Mouse (Mus musculus): ENCODE measurements around the gene Rin2. TPM values are rescaled to one million over a fixed set of nuclear protein-coding genes. Genes with fewer than 3 reads are reported as not detected.

The Rin2 gene
- polyA plus RNA-seq, 1 experiment from 2014 or later = 18.6 TPM

GRCm38 (mm10) chr2:145785758-145786617 is 111.0 kb downstream of the Rin2 start:
- H3K9me3 ChIP-seq = no peaks in the 10 kb centered on the region
- H3K9ac ChIP-seq = peak overlapping the region; percentile 50
- peak overlapping the region; percentile 42 for H3K4me3 ChIP-seq (replicated peaks)
- ATAC-seq = peak; percentile 73
- 2% methylated on average over 18 of the region's 18 CpGs for WGBS
- H3K36me3 ChIP-seq = no peaks in the 10 kb centered on the region
- H3K27me3 ChIP-seq (replicated peaks) = no peaks in the 10 kb centered on the region
- peaks cover 23% of the 10 kb centered on the region for H3K4me1 ChIP-seq (replicated peaks)
- peak overlapping the region; percentile 67 for H3K4me2 ChIP-seq (replicated peaks)
- H3K27ac ChIP-seq = peak overlapping the region; percentile 87

GRCm38 (mm10) chr2:145786618-145786932 is 111.6 kb downstream of the Rin2 start:
- no peaks in the 10 kb centered on the region for H3K36me3 ChIP-seq
- no peak for ATAC-seq
- no peaks in the 10 kb centered on the region for H3K9me3 ChIP-seq
- peak overlapping the region; percentile 42 for H3K4me3 ChIP-seq (replicated peaks)
- H3K27me3 ChIP-seq (replicated peaks) = no peaks in the 10 kb centered on the region
- WGBS = 7% methylated on average over 3 of the region's 3 CpGs
- H3K4me2 ChIP-seq (replicated peaks) = peak overlapping the region; percentile 67
- peak overlapping the region; percentile 50 for H3K9ac ChIP-seq
- H3K27ac ChIP-seq = peak overlapping the region; percentile 87
- peaks cover 23% of the 10 kb centered on the region for H3K4me1 ChIP-seq (replicated peaks)

GRCm38 (mm10) chr2:145787486-145787885 is 112.5 kb downstream of the Rin2 start:
- H3K4me2 ChIP-seq (replicated peaks) = peak overlapping the region; percentile 67
- peaks cover 23% of the 10 kb centered on the region for H3K4me1 ChIP-seq (replicated peaks)
- H3K27me3 ChIP-seq (replicated peaks) = no peaks in the 10 kb centered on the region
- no peaks in the 10 kb centered on the region for H3K9me3 ChIP-seq
- H3K9ac ChIP-seq = no peak overlapping the region
- WGBS = 47% methylated on average over 7 of the region's 7 CpGs
- ATAC-seq = peak; percentile 83
- H3K27ac ChIP-seq = peak overlapping the region; percentile 87
- H3K36me3 ChIP-seq = no peaks in the 10 kb centered on the region
- H3K4me3 ChIP-seq (replicated peaks) = peak overlapping the region; percentile 20

GRCm38 (mm10) chr2:145788562-145789346 is 113.7 kb downstream of the Rin2 start:
- H3K4me3 ChIP-seq (replicated peaks) = no peak overlapping the region
- no peak for ATAC-seq
- 93% methylated on average over 3 of the region's 3 CpGs for WGBS

GRCm38 (mm10) chr2:145793702-145794101 is 118.7 kb downstream of the Rin2 start:
- H3K4me3 ChIP-seq (replicated peaks) = no peak overlapping the region
- WGBS = 35% methylated on average over 1 of the region's 1 CpGs
- H3K27me3 ChIP-seq (replicated peaks) = no peaks in the 10 kb centered on the region
- no peaks in the 10 kb centered on the region for H3K9me3 ChIP-seq
- H3K36me3 ChIP-seq = no peaks in the 10 kb centered on the region
- no peak overlapping the region for H3K9ac ChIP-seq
- no peaks in the 10 kb centered on the region for H3K4me1 ChIP-seq (replicated peaks)
- H3K27ac ChIP-seq = no peak overlapping the region
- H3K4me2 ChIP-seq (replicated peaks) = no peak overlapping the region
- no peak for ATAC-seq

More at GRCm38 (mm10) chr2:145788562-145789346, 113.7 kb downstream of the Rin2 start:
- H3K27me3 ChIP-seq (replicated peaks) = no peaks in the 10 kb centered on the region
- no peaks in the 10 kb centered on the region for H3K9me3 ChIP-seq
- H3K4me1 ChIP-seq (replicated peaks) = peaks cover 23% of the 10 kb centered on the region
- H3K4me2 ChIP-seq (replicated peaks) = no peak overlapping the region
- no peak overlapping the region for H3K27ac ChIP-seq
- no peak overlapping the region for H3K9ac ChIP-seq
- H3K36me3 ChIP-seq = no peaks in the 10 kb centered on the region

- Histone ChIP-seq H3K36me3 (no peaks in the 10 kb centered on the region), H3K9me3 (no peaks in the 10 kb centered on the region), H3K4me2 (replicated peaks) (no peak overlapping the region), H3K9ac (no peak overlapping the region), H3K4me1 (replicated peaks) (no peaks in the 10 kb centered on the region), H3K4me3 (replicated peaks) (no peak overlapping the region), H3K27me3 (replicated peaks) (no peaks in the 10 kb centered on the region), H3K27ac (no peak overlapping the region)
- WGBS = 38% methylated on average over 5 of the region's 5 CpGs
- peak; percentile 60 for ATAC-seq
These were observed 119.4 kb downstream of the Rin2 start for GRCm38 (mm10) chr2:145794318-145794954.

- Histone ChIP-seq H3K36me3 (no peaks in the 10 kb centered on the region), H3K4me3 (replicated peaks) (no peak overlapping the region), H3K27ac (no peak overlapping the region), H3K9me3 (no peaks in the 10 kb centered on the region), H3K4me1 (replicated peaks) (no peaks in the 10 kb centered on the region), H3K9ac (no peak overlapping the region), H3K4me2 (replicated peaks) (no peak overlapping the region), H3K27me3 (replicated peaks) (no peaks in the 10 kb centered on the region)
- ATAC-seq = 0 out of 2 replicates have a peak, but pooled peaks have one; percentile 27
- 78% methylated on average over 1 of the region's 1 CpGs for WGBS
These were observed 122.8 kb downstream of the Rin2 start for GRCm38 (mm10) chr2:145797851-145798250.

- no peak overlapping the region for H3K4me3 ChIP-seq (replicated peaks)
- no peak overlapping the region for H3K9ac ChIP-seq
- no peak overlapping the region for H3K27ac ChIP-seq
- no peaks in the 10 kb centered on the region for H3K9me3 ChIP-seq
- no peaks in the 10 kb centered on the region for H3K4me1 ChIP-seq (replicated peaks)
- no peaks in the 10 kb centered on the region for H3K36me3 ChIP-seq
- 77% methylated on average over 3 of the region's 3 CpGs for WGBS
- no peak for ATAC-seq
- no peak overlapping the region for H3K4me2 ChIP-seq (replicated peaks)
- no peaks in the 10 kb centered on the region for H3K27me3 ChIP-seq (replicated peaks)
These were observed 123.9 kb downstream of the Rin2 start for GRCm38 (mm10) chr2:145798954-145799353.

GRCm38 (mm10) chr2:145801322-145802052 is 126.5 kb downstream of the Rin2 start:
- Histone ChIP-seq H3K9ac (no peak overlapping the region), H3K4me1 (replicated peaks) (no peaks in the 10 kb centered on the region), H3K27me3 (replicated peaks) (no peaks in the 10 kb centered on the region), H3K36me3 (no peaks in the 10 kb centered on the region), H3K27ac (no peak overlapping the region), H3K4me2 (replicated peaks) (no peak overlapping the region), H3K4me3 (replicated peaks) (no peak overlapping the region), H3K9me3 (no peaks in the 10 kb centered on the region)
- no peak for ATAC-seq
- WGBS = 89% methylated on average over 9 of the region's 9 CpGs

GRCm38 (mm10) chr2:145802626-145803025 is 127.6 kb downstream of the Rin2 start:
- H3K27me3 ChIP-seq (replicated peaks) = no peaks in the 10 kb centered on the region
- 79% methylated on average over 2 of the region's 2 CpGs for WGBS
- H3K4me3 ChIP-seq (replicated peaks) = no peak overlapping the region
- H3K4me2 ChIP-seq (replicated peaks) = no peak overlapping the region
- no peak for ATAC-seq
- H3K9me3 ChIP-seq = no peaks in the 10 kb centered on the region
- H3K4me1 ChIP-seq (replicated peaks) = no peaks in the 10 kb centered on the region
- H3K27ac ChIP-seq = no peak overlapping the region
- no peak overlapping the region for H3K9ac ChIP-seq
- no peaks in the 10 kb centered on the region for H3K36me3 ChIP-seq

- ATAC-seq = no peak
- Histone ChIP-seq H3K4me1 (replicated peaks) (no peaks in the 10 kb centered on the region), H3K9me3 (no peaks in the 10 kb centered on the region), H3K4me2 (replicated peaks) (no peak overlapping the region), H3K27ac (no peak overlapping the region), H3K27me3 (replicated peaks) (no peaks in the 10 kb centered on the region), H3K36me3 (no peaks in the 10 kb centered on the region), H3K4me3 (replicated peaks) (no peak overlapping the region), H3K9ac (no peak overlapping the region)
- 95% methylated on average over 10 of the region's 10 CpGs for WGBS
These were observed 128.9 kb downstream of the Rin2 start for GRCm38 (mm10) chr2:145803822-145804342.

Measured in intestine, embryonic 15.5 days (tissue).